Mouse (Mus musculus): ENCODE data around the gene Necap2. TPM values are rescaled to one million over a fixed set of nuclear protein-coding genes. Genes with fewer than 3 reads are reported as not detected.
A peak's percentile ranks its signal among the peaks of the same experiment; 100 is the strongest.

The Necap2 gene
- polyA plus RNA-seq, 1 experiment from 2014 or later = 66.6 TPM

GRCm38 (mm10) chr4:141053138-141053537 is 25.0 kb downstream of the Necap2 start:
- H3K36me3 ChIP-seq = peaks cover 10% of the 10 kb centered on the region; the same call in 1 of the 2 replicates
- H3K4me3 ChIP-seq (replicated peaks) = no peak overlapping the region
- H3K9me3 ChIP-seq = no peaks in the 10 kb centered on the region
- ATAC-seq = 0 out of 2 replicates have a peak, but pooled peaks have one; percentile 9
- 0 out of 2 replicates have a peak overlapping the region, but pooled peaks have one; percentile 17 for H3K4me2 ChIP-seq (replicated peaks)
- H3K9ac ChIP-seq = peak overlapping the region; percentile 20; the same call in 1 of the 2 replicates
- H3K27me3 ChIP-seq (replicated peaks) = no peaks in the 10 kb centered on the region
- H3K4me1 ChIP-seq (replicated peaks) = peaks cover 11% of the 10 kb centered on the region; the same call in 1 of the 2 replicates
- 56% methylated on average over 8 of the region's 8 CpGs for WGBS
- H3K27ac ChIP-seq = no peak overlapping the region

GRCm38 (mm10) chr4:141052442-141052841 is 25.7 kb downstream of the Necap2 start:
- H3K27me3 ChIP-seq (replicated peaks) = no peaks in the 10 kb centered on the region
- peaks cover 11% of the 10 kb centered on the region; the same call in 1 of the 2 replicates for H3K4me1 ChIP-seq (replicated peaks)
- no peak overlapping the region for H3K4me2 ChIP-seq (replicated peaks)
- peaks cover 10% of the 10 kb centered on the region; the same call in 1 of the 2 replicates for H3K36me3 ChIP-seq
- 88% methylated on average over 12 of the region's 12 CpGs for WGBS
- H3K4me3 ChIP-seq (replicated peaks) = no peak overlapping the region
- H3K9me3 ChIP-seq = no peaks in the 10 kb centered on the region
- no peak for ATAC-seq
- no peak overlapping the region for H3K9ac ChIP-seq
- no peak overlapping the region for H3K27ac ChIP-seq

- 38% methylated on average over 4 of the region's 4 CpGs for WGBS
- H3K27ac ChIP-seq = no peak overlapping the region
- no peaks in the 10 kb centered on the region for H3K27me3 ChIP-seq (replicated peaks)
- H3K9ac ChIP-seq = no peak overlapping the region
- no peak overlapping the region for H3K4me2 ChIP-seq (replicated peaks)
- peaks cover 4% of the 10 kb centered on the region; the same call in 1 of the 2 replicates for H3K36me3 ChIP-seq
- no peak overlapping the region for H3K4me3 ChIP-seq (replicated peaks)
- no peak for ATAC-seq
- no peaks in the 10 kb centered on the region for H3K9me3 ChIP-seq
- H3K4me1 ChIP-seq (replicated peaks) = peaks cover 11% of the 10 kb centered on the region; the same call in 1 of the 2 replicates
Measured at GRCm38 (mm10) chr4:141049476-141049835, 28.7 kb downstream of the Necap2 start.

- H3K4me1 ChIP-seq (replicated peaks) = peaks cover 13% of the 10 kb centered on the region; the same call in 1 of the 2 replicates
- 85% methylated on average over 17 of the region's 17 CpGs for WGBS
- H3K27ac ChIP-seq = no peak overlapping the region
Measured at GRCm38 (mm10) chr4:141048810-141049475, 29.2 kb downstream of the Necap2 start.

GRCm38 (mm10) chr4:141044816-141045215 is 33.3 kb downstream of the Necap2 start:
- 7% methylated on average over 8 of the region's 8 CpGs for WGBS
- Histone ChIP-seq H3K27me3 (replicated peaks) (no peaks in the 10 kb centered on the region), H3K27ac (peak overlapping the region; percentile 34; the same call in 1 of the 2 replicates), H3K4me2 (replicated peaks) (no peak overlapping the region), H3K4me3 (replicated peaks) (no peak overlapping the region), H3K36me3 (peaks cover 4% of the 10 kb centered on the region), H3K9me3 (no peaks in the 10 kb centered on the region), H3K9ac (no peak overlapping the region), H3K4me1 (replicated peaks) (0 out of 2 replicates have a peak, but pooled peaks cover 2% of the 10 kb centered on the region)
- peak; percentile 80 for ATAC-seq

More at GRCm38 (mm10) chr4:141048810-141049475, 29.2 kb downstream of the Necap2 start:
- H3K27me3 ChIP-seq (replicated peaks) = no peaks in the 10 kb centered on the region
- no peak overlapping the region for H3K4me2 ChIP-seq (replicated peaks)
- H3K36me3 ChIP-seq = no peaks in the 10 kb centered on the region
- no peak for ATAC-seq
- H3K9me3 ChIP-seq = no peaks in the 10 kb centered on the region
- H3K4me3 ChIP-seq (replicated peaks) = no peak overlapping the region
- no peak overlapping the region for H3K9ac ChIP-seq

- ATAC-seq = no peak; the same call in 1 of the 2 replicates
- WGBS = 42% methylated on average over 12 of the region's 12 CpGs
- H3K36me3 ChIP-seq = peaks cover 4% of the 10 kb centered on the region
- no peak overlapping the region for H3K4me3 ChIP-seq (replicated peaks)
- no peak overlapping the region for H3K9ac ChIP-seq
- 0 out of 2 replicates have a peak, but pooled peaks cover 2% of the 10 kb centered on the region for H3K4me1 ChIP-seq (replicated peaks)
- no peaks in the 10 kb centered on the region for H3K27me3 ChIP-seq (replicated peaks)
- H3K4me2 ChIP-seq (replicated peaks) = 0 out of 2 replicates have a peak overlapping the region, but pooled peaks have one; percentile 17
- H3K9me3 ChIP-seq = no peaks in the 10 kb centered on the region
- H3K27ac ChIP-seq = no peak overlapping the region
Measured at GRCm38 (mm10) chr4:141041117-141041516, 37.0 kb downstream of the Necap2 start.

GRCm38 (mm10) chr4:141033606-141034549 is 44.3 kb downstream of the Necap2 start:
- Histone ChIP-seq H3K36me3 (no peaks in the 10 kb centered on the region; the same call in 1 of the 2 replicates), H3K27me3 (replicated peaks) (no peaks in the 10 kb centered on the region), H3K4me2 (replicated peaks) (no peak overlapping the region), H3K4me1 (replicated peaks) (peaks cover 9% of the 10 kb centered on the region), H3K27ac (peak overlapping the region; percentile 22; the same call in 1 of the 2 replicates), H3K9ac (no peak overlapping the region), H3K9me3 (no peaks in the 10 kb centered on the region), H3K4me3 (replicated peaks) (no peak overlapping the region)
- ATAC-seq = peak; percentile 59
- WGBS = 74% methylated on average over 27 of the region's 27 CpGs

GRCm38 (mm10) chr4:141031733-141032132 is 46.4 kb downstream of the Necap2 start:
- no peak overlapping the region for H3K4me3 ChIP-seq (replicated peaks)
- no peaks in the 10 kb centered on the region for H3K9me3 ChIP-seq
- WGBS = 12% methylated on average over 6 of the region's 6 CpGs
- H3K36me3 ChIP-seq = no peaks in the 10 kb centered on the region; the same call in 1 of the 2 replicates
- H3K9ac ChIP-seq = no peak overlapping the region
- no peaks in the 10 kb centered on the region for H3K27me3 ChIP-seq (replicated peaks)
- H3K4me2 ChIP-seq (replicated peaks) = no peak overlapping the region
- H3K27ac ChIP-seq = no peak overlapping the region
- H3K4me1 ChIP-seq (replicated peaks) = peaks cover 9% of the 10 kb centered on the region
- ATAC-seq = peak; percentile 53

- no peak overlapping the region; the same call in 1 of the 2 replicates for H3K9ac ChIP-seq
- no peaks in the 10 kb centered on the region; the same call in 1 of the 2 replicates for H3K36me3 ChIP-seq
- H3K27me3 ChIP-seq (replicated peaks) = no peaks in the 10 kb centered on the region
- 88% methylated on average over 18 of the region's 18 CpGs for WGBS
- H3K4me1 ChIP-seq (replicated peaks) = peaks cover 9% of the 10 kb centered on the region
- ATAC-seq = no peak
- H3K9me3 ChIP-seq = no peaks in the 10 kb centered on the region
- H3K27ac ChIP-seq = no peak overlapping the region
- no peak overlapping the region for H3K4me3 ChIP-seq (replicated peaks)
- H3K4me2 ChIP-seq (replicated peaks) = no peak overlapping the region
Measured at GRCm38 (mm10) chr4:141030541-141031206, 47.5 kb downstream of the Necap2 start.

GRCm38 (mm10) chr4:141024992-141025391 is 53.2 kb downstream of the Necap2 start:
- 75% methylated on average over 27 of the region's 27 CpGs for WGBS
- H3K9ac ChIP-seq = no peak overlapping the region
- no peak overlapping the region for H3K4me2 ChIP-seq (replicated peaks)
- no peak overlapping the region for H3K4me3 ChIP-seq (replicated peaks)
- H3K36me3 ChIP-seq = no peaks in the 10 kb centered on the region
- no peaks in the 10 kb centered on the region for H3K27me3 ChIP-seq (replicated peaks)
- H3K4me1 ChIP-seq (replicated peaks) = peaks cover 32% of the 10 kb centered on the region
- H3K9me3 ChIP-seq = no peaks in the 10 kb centered on the region
- no peak overlapping the region for H3K27ac ChIP-seq
- ATAC-seq = 0 out of 2 replicates have a peak, but pooled peaks have one; percentile 14

GRCm38 (mm10) chr4:141024052-141024451 is 54.1 kb downstream of the Necap2 start:
- Histone ChIP-seq H3K27ac (no peak overlapping the region), H3K9ac (peak overlapping the region; percentile 15; the same call in 1 of the 2 replicates), H3K27me3 (replicated peaks) (no peaks in the 10 kb centered on the region), H3K36me3 (no peaks in the 10 kb centered on the region), H3K4me1 (replicated peaks) (peaks cover 35% of the 10 kb centered on the region), H3K9me3 (no peaks in the 10 kb centered on the region), H3K4me2 (replicated peaks) (no peak overlapping the region), H3K4me3 (replicated peaks) (no peak overlapping the region)
- WGBS = 50% methylated on average over 9 of the region's 9 CpGs
- ATAC-seq = no peak
